Mouse (Mus musculus) WW6 (cell line): Measurements from ENCODE around the gene Mslnl.
A peak's percentile ranks its signal among the peaks of the same experiment; 100 is the strongest.

Source experiments
- DNase-seq: peaks from one replicate; pipeline ENCODE4 v3.0.0-alpha.2; 2013; ENCODE audit warnings: low read depth, low spot score

The Mslnl gene

GRCm38 (mm10) chr17:25743831-25744230, 8.0 kb downstream of the Mslnl start:
- DNase-seq = no peak

- no peak for DNase-seq
Observed at GRCm38 (mm10) chr17:25744311-25744710, 8.5 kb downstream of the Mslnl start.

- DNase-seq = no peak
Observed at GRCm38 (mm10) chr17:25748238-25748637, 12.4 kb downstream of the Mslnl start.

- DNase-seq = no peak
Observed at GRCm38 (mm10) chr17:25749314-25749713, 13.5 kb downstream of the Mslnl start.

- DNase-seq = no peak
Observed at GRCm38 (mm10) chr17:25751446-25751845, 15.6 kb downstream of the Mslnl start.

GRCm38 (mm10) chr17:25754241-25754640, 18.4 kb downstream of the Mslnl start, which contains the start of gene Msln:
Gene Msln (minus strand): TSS chr17:25754378.
- no peak for DNase-seq

GRCm38 (mm10) chr17:25755086-25755485, 19.2 kb downstream of the Mslnl start:
- DNase-seq = no peak

- DNase-seq = no peak
Observed at GRCm38 (mm10) chr17:25755627-25756377, 20.0 kb downstream of the Mslnl start.

- DNase-seq = peak; percentile 36
Observed at GRCm38 (mm10) chr17:25756378-25757242, 20.8 kb downstream of the Mslnl start.

GRCm38 (mm10) chr17:25757691-25758090, 21.8 kb downstream of the Mslnl start:
- no peak for DNase-seq

GRCm38 (mm10) chr17:25760148-25760547, 24.3 kb downstream of the Mslnl start:
- DNase-seq = no peak

GRCm38 (mm10) chr17:25761561-25761970, 25.7 kb downstream of the Mslnl start:
- no peak for DNase-seq

GRCm38 (mm10) chr17:25762591-25762990, 26.7 kb downstream of the Mslnl start:
- DNase-seq = no peak

GRCm38 (mm10) chr17:25765886-25766285, 30.0 kb downstream of the Mslnl start:
- no peak for DNase-seq

- no peak for DNase-seq
Observed at GRCm38 (mm10) chr17:25769331-25769730, 33.5 kb downstream of the Mslnl start.

- DNase-seq = peak; percentile 92
Observed at GRCm38 (mm10) chr17:25773549-25774120, 37.8 kb downstream of the Mslnl start, which contains the start of gene Narfl. Gene Narfl (plus strand): TSS chr17:25773776.

GRCm38 (mm10) chr17:25775318-25776062, 39.6 kb downstream of the Mslnl start:
- DNase-seq = no peak

GRCm38 (mm10) chr17:25777948-25778347, 42.1 kb downstream of the Mslnl start:
- no peak for DNase-seq

GRCm38 (mm10) chr17:25781339-25781738, 45.5 kb downstream of the Mslnl start:
- DNase-seq = no peak

- DNase-seq = no peak
Observed at GRCm38 (mm10) chr17:25783086-25783485, 47.2 kb downstream of the Mslnl start.

- DNase-seq = no peak
Observed at GRCm38 (mm10) chr17:25783861-25784574, 48.2 kb downstream of the Mslnl start.
